Mouse (Mus musculus): Measurements from ENCODE around the gene Enho. TPM values are rescaled to one million over a fixed set of nuclear protein-coding genes. Genes with fewer than 3 reads are reported as not detected.

Enho gene
- total RNA-seq, 2 experiments from 2014 or later = 29.0 to 37.6 TPM

- no peak for DNase-seq (ENCODE audit: low spot score in 2 of 2)
Observed at GRCm38 (mm10) chr4:41664533-41664932, 24.4 kb upstream of the Enho start.

- DNase-seq (ENCODE audit: low spot score in 2 of 2) = no peak
Observed at GRCm38 (mm10) chr4:41663614-41664013, 23.5 kb upstream of the Enho start.

GRCm38 (mm10) chr4:41662723-41663122, 22.6 kb upstream of the Enho start:
- no peak for DNase-seq (ENCODE audit: low spot score in 2 of 2)

GRCm38 (mm10) chr4:41660851-41661430, 20.8 kb upstream of the Enho start:
- DNase-seq (ENCODE audit: low spot score in 2 of 2) = no peak

GRCm38 (mm10) chr4:41659556-41659955, 19.4 kb upstream of the Enho start:
- no peak for DNase-seq (ENCODE audit: low spot score in 2 of 2)

- DNase-seq (ENCODE audit: low spot score in 2 of 2) = no peak
Observed at GRCm38 (mm10) chr4:41658566-41659384, 18.7 kb upstream of the Enho start.

- no peak for DNase-seq (ENCODE audit: low spot score in 2 of 2)
Observed at GRCm38 (mm10) chr4:41655525-41655924, 15.4 kb upstream of the Enho start.

DNA sequence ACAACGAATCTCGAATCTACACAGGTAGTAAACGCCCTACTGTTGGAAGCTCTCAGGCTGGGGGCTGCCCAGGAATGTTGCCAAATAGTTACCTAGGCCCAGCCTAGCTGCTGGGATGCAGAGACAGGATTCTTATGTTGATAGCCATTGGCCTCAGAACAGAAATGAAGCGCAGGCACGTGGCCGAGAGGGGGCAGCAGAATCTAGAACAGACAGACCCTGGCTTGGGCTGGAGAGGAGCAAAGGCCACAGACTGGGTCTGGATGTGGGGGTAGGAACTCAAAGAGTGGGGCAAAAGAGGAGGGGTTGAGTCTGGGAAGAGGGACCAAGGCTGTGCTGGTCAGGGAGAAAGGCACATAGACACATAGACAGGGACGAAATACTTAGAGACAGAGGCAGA, 14.1 kb upstream of the Enho start:
- DNase-seq (ENCODE audit: low spot score in 2 of 2) = peak in 1 of 2 experiments; percentile 78

DNA sequence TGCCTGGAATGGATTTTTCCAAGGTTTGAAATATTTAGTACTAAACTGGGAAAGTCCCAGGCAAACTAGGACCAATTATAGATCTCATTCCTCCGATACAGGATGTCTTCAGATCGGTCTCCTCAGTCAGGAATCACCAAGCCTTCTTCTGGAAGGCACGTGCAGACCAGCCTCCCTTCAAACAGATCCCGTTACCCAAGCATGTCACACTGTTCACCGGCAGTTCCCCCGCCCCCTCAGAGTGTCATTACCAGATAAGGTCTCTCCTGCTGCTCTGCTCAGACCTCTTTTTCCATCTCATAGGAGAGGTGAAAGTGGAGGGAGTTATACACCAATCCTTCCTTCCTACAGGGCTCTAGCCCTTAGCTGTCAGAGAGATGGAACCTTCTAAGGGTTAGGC, 13.6 kb upstream of the Enho start:
- no peak for DNase-seq (ENCODE audit: low spot score in 2 of 2)

GRCm38 (mm10) chr4:41653296-41653695, 13.2 kb upstream of the Enho start:
- peak; percentile 62 to 79 for DNase-seq (ENCODE audit: low spot score in 2 of 2)

DNA sequence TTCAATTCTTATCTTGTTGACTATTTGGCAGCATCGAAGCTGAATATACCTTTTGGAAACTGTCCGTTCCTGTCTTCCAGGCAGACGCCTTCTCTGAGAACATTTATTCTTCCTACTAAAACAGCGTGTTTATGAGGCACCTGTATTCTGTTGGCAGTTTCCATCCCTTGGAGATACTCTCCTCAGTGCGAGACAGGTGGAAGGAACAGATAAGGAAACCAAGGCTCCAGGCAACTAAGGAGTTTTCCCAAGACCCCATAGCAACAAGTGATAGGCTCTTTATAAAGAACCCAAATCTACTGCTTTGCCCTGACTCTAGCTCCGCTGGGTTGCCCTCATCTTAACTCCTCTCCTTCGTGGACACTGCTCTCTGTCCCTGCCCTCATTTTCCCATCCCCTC, 8.5 kb upstream of the Enho start:
- no peak for DNase-seq (ENCODE audit: low spot score in 2 of 2)

- no peak for DNase-seq (ENCODE audit: low spot score in 2 of 2)
Observed at GRCm38 (mm10) chr4:41648157-41648556, 8.0 kb upstream of the Enho start.

GRCm38 (mm10) chr4:41645488-41645887, 5.4 kb upstream of the Enho start:
- no peak for DNase-seq (ENCODE audit: low spot score in 2 of 2)

GRCm38 (mm10) chr4:41641199-41641822, 1.2 kb upstream of the Enho start:
- no peak for DNase-seq (ENCODE audit: low spot score in 2 of 2)

DNA sequence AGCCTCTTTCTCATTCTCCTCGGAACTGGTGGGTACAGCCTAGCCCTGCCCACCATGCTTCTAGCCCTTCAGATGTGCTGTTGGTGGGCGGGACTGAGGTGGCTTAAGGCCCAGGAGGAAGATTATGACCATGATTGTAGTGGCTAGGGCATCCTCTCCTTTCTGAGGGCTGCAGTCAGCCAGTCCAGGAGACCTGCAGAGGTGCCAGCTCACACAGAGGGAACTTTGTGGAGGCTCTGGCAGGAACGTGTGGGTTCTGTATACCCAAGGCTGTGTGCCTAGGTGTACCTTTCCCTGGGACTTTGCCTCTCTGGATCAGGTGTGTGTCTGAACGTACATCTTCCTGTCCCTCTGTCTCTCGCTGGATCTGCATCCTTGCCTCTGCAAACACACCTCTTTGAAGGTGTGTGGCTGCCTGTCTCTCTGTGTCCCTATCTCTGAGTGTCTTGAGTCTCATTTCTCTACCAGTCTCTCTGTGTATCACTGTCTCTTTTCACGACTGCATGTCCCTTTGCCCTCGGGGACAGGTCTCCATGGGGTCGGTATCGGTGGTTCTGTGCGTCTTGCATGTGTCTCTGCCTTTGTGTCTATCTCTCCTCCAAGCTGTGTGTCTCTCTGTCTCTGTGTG, 796 bp downstream of the Enho start:
- DNase-seq (ENCODE audit: low spot score in 2 of 2) = no peak

DNA sequence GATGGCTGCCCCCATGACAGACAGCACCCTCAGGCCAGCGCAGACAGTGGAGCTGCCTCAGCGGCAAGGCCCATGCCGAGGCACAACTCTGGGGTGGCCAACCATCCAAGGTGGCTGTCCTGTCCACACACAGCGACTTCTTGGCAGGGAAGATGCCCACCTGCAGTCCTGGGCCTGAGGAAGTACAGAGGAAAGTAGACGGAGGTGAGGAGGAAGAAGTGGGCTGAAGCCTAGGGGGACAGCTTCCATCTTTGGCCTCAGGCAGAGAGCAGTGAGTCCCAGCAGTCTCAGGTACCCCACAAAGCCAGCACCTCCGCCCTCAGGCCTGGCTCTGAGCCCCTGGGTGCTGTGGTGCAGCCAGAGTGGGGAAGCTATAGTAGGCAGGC, 1.3 kb downstream of the Enho start:
- no peak for DNase-seq (ENCODE audit: low spot score in 2 of 2)

DNA sequence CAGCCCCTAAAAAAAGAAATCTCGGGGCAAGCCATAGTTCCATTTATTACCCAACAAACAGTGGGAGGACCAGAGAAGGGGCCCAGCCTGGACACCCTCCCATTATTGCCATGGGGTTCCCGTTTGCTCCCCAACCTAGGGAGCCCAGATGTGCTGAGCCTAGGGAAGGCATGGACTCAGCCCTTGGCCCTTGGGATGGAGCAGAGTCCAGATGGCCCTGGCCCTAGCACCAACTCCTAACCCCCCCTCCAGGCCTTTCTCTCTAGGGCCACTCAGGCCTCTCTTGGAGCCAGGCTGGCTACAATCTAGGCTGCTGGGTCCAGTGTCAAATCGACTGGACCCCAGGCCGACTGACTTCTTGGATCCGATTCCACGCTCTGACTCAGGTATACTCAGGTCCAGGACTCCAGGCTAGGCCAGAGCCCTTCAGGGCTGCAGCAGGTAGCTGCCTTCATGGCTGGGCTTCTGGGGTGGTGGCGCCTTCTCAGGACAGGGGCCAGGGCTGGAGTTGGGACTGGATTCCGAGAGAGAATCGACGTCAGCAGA, 1.9 kb downstream of the Enho start:
- no peak for DNase-seq (ENCODE audit: low spot score in 2 of 2)

DNA sequence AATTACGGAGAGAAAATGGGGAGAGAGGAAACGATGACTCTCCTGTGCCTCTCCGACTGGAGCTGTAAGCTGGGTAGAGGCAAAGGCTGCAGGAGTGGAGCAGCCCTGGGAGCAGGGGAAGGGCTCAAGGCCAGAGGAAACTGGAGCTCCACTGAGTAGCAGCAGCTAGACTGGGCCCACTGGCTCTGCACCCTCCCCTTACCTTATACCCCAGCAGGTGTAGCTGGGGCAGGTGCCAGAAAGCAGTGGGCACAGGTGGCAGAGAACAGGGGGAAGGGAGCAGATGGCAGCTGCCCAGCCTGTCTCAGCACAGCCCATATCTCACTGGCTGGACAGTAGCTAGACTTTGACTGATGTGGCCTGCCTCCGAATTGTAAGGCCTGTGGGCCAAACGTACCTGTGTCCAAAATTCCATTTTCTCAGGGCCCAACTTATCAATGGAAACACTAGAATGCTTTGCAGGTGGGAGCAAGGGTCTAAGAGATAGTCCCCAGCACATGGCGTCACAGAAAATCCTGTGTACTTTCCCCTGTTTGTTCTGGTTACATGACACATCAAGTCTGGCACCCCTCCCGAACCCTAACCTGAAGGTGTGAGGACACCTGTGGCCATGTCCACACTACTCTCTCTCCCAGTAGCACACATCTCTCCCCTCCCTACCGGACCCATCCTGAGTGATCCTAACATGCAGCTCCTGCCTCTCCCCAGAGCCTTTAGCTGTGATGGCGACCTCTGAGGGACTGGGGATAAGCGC, 3.1 kb downstream of the Enho start:
- DNase-seq (ENCODE audit: low spot score in 2 of 2) = no peak

DNA sequence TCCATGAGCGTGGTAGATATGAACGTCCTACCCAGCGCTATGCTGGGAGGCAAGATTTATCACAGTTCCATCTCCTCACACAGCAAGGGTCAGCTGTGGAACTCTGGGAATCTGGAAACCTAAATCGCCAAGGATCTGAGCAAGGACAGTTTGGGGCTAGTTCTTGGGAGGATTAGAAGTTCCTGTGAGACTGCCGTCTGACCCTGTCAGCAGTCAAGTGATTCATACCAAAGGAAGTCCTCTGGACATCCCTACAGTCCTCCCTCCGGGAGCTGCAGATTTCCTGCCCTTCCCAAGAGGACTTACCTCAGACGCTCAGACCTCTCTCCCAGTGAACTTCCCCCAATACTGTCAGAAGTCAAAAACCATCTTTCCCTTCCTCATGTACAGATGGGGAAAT, 3.8 kb downstream of the Enho start:
- no peak for DNase-seq (ENCODE audit: low spot score in 2 of 2)

- DNase-seq (ENCODE audit: low spot score in 2 of 2) = no peak
Observed at GRCm38 (mm10) chr4:41635906-41636305, 4.2 kb downstream of the Enho start.

DNA sequence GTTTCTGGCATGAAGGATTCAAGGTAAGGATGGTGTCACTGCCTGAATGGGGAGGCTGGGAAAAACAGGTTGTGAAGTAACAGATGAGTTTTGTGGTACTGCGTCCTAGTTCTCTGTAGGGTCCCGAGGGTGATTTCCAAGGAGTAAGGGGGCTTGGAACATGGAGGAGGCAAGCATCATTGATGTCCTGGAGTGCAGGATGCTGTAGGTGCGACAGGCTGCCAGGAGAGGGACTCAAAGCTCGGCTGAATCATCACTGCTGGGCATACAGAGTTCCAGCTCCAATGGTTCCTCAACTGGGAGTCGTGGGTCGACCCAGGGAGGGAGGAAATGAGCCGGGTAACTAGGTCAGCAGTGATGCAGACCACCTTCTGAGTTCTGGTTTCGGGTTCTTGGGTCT, 4.9 kb downstream of the Enho start:
- DNase-seq (ENCODE audit: low spot score in 2 of 2) = no peak
